Mouse (Mus musculus) retina, postnatal 7 days (tissue): ENCODE results near the gene Olfr1013.

ENCODE experiments used
- DNase-seq: peaks from one replicate; pipeline ENCODE4 v3.0.0-alpha.2; 2012; ENCODE audit warnings: low read depth, low spot score

The Olfr1013 gene

GRCm38 (mm10) chr2:85766798-85767197, at the start of gene Olfr1013:
Gene Olfr1013 (plus strand): TSS chr2:85767098.
- DNase-seq, result no peak

GRCm38 (mm10) chr2:85725793-85726192, 41.1 kb upstream of the Olfr1013 start:
- peak; percentile 2 for DNase-seq

- no peak for DNase-seq
These were observed 13.1 kb upstream of the Olfr1013 start for GRCm38 (mm10) chr2:85753822-85754221.

- DNase-seq, result no peak
These were observed 4.2 kb upstream of the Olfr1013 start, which contains the start of gene Olfr1012 for GRCm38 (mm10) chr2:85762666-85763065. Gene Olfr1012 (minus strand): TSS chr2:85762766.

GRCm38 (mm10) chr2:85772413-85772812, 5.5 kb downstream of the Olfr1013 start, which contains the start of gene Olfr1014:
Gene Olfr1014 (plus strand): TSS chr2:85772713.
- DNase-seq, result no peak

- no peak for DNase-seq
These were observed 14.8 kb downstream of the Olfr1013 start, which contains the start of gene Olfr1015 for GRCm38 (mm10) chr2:85781717-85782116. Gene Olfr1015 (plus strand): TSS chr2:85782017.

- no peak for DNase-seq
These were observed 25.4 kb downstream of the Olfr1013 start for GRCm38 (mm10) chr2:85792331-85792730.

GRCm38 (mm10) chr2:85802444-85802843, 35.5 kb downstream of the Olfr1013 start, which contains the start of gene Olfr1016:
Gene Olfr1016 (minus strand): TSS chr2:85802544.
- no peak for DNase-seq

- DNase-seq, result no peak
These were observed 37.6 kb downstream of the Olfr1013 start for GRCm38 (mm10) chr2:85804501-85804900.

GRCm38 (mm10) chr2:85818179-85818578, 51.3 kb downstream of the Olfr1013 start, which contains the start of gene Olfr1018:
Gene Olfr1018 (plus strand): TSS chr2:85818479.
- no peak for DNase-seq
